Mouse (Mus musculus): ENCODE measurements around the gene Agtr2. TPM values are rescaled to one million over a fixed set of nuclear protein-coding genes. Genes with fewer than 3 reads are reported as not detected.
"Not testable (repeated sequence)": the region's sequence is repeated elsewhere in the genome, so short reads cannot be mapped to it uniquely, and the experiment has no call there.

Gene Agtr2
- polyA plus RNA-seq (2015; fragmentation: Nextera tagmentation; extraction: Ambion mirVana) = 140 and 146 TPM in 2 replicates

- H3K9ac ChIP-seq = no peak within 1 kb of the TSS
- peak within 1 kb of the TSS; percentile 40 for H3K4me2 ChIP-seq (replicated peaks)
- peak; percentile 67; the same call in 1 of the 2 replicates for ATAC-seq (ENCODE audit: low FRiP score, low read depth)
- no peaks in the 10 kb centered on the region for H3K27me3 ChIP-seq
- peak within 1 kb of the TSS; percentile 76 for H3K27ac ChIP-seq
- 38% methylated on average over 5 of the region's 5 CpGs for WGBS
- peaks cover 3% of the 10 kb centered on the region; the same call in 1 of the 2 replicates for H3K4me1 ChIP-seq
- H3K9me3 ChIP-seq = no peaks in the 10 kb centered on the region
- no peaks in the 10 kb centered on the region for H3K36me3 ChIP-seq
- H3K4me3 ChIP-seq = peak within 1 kb of the TSS; percentile 38
Observed at GRCm38 (mm10) chrX:21484414-21484813, at the start of gene Agtr2. Gene Agtr2 (plus strand): TSS chrX:21484544.

- Histone ChIP-seq H3K9ac (no peak overlapping the region), H3K27ac (no peak overlapping the region), H3K4me3 (no peak overlapping the region), H3K9me3 (no peaks in the 10 kb centered on the region), H3K36me3 (no peaks in the 10 kb centered on the region), H3K27me3 (no peaks in the 10 kb centered on the region), H3K4me2 (replicated peaks) (no peak overlapping the region), H3K4me1 (no peaks in the 10 kb centered on the region)
- ATAC-seq (ENCODE audit: low FRiP score, low read depth) = peak; percentile 32; the same call in 1 of the 2 replicates
- 21% methylated on average over 3 of the region's 3 CpGs for WGBS
Observed at GRCm38 (mm10) chrX:21452519-21452918, 31.8 kb upstream of the Agtr2 start.

GRCm38 (mm10) chrX:21488111-21488510 is 3.8 kb downstream of the Agtr2 start:
- Histone ChIP-seq H3K27me3 (no peaks in the 10 kb centered on the region), H3K27ac (no peak overlapping the region), H3K9ac (no peak overlapping the region), H3K4me3 (no peak overlapping the region), H3K36me3 (no peaks in the 10 kb centered on the region), H3K9me3 (no peaks in the 10 kb centered on the region), H3K4me2 (replicated peaks) (no peak overlapping the region), H3K4me1 (peaks cover 3% of the 10 kb centered on the region; the same call in 1 of the 2 replicates)
- WGBS = 36% methylated on average over 2 of the region's 2 CpGs
- ATAC-seq (ENCODE audit: low FRiP score, low read depth) = no peak

GRCm38 (mm10) chrX:21500242-21500641 is 15.9 kb downstream of the Agtr2 start:
- no peak overlapping the region for H3K27ac ChIP-seq
- H3K27me3 ChIP-seq = no peaks in the 10 kb centered on the region
- no peaks in the 10 kb centered on the region for H3K36me3 ChIP-seq
- ATAC-seq (ENCODE audit: low FRiP score, low read depth) = no peak
- 30% methylated on average over 2 of the region's 2 CpGs for WGBS
- no peaks in the 10 kb centered on the region for H3K4me1 ChIP-seq
- H3K9ac ChIP-seq = no peak overlapping the region
- H3K4me3 ChIP-seq = no peak overlapping the region
- H3K9me3 ChIP-seq = no peaks in the 10 kb centered on the region
- H3K4me2 ChIP-seq (replicated peaks) = no peak overlapping the region

DNA sequence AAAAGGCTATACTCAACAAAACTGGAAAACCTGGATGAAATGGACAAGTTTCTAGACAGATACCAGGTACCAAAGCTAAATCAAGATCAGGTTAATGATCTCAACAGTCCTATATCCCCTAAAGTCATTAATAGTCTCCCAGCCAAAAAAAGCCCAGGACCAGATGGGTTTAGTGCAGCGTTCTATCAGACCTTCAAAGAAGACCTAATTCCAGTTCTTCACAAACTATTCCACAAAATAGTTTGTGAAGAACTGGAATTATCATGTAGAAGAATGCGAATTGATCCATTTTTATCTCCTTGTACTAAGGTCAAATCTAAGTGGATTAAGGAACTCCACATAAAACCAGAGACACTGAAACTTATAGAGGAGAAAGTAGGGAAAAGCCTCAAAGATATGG is 23.0 kb downstream of the Agtr2 start:
- WGBS = 86% methylated on average over 2 of the region's 2 CpGs
- H3K9me3 ChIP-seq; H3K27ac ChIP-seq; H3K4me2 ChIP-seq (replicated peaks); H3K4me3 ChIP-seq; H3K36me3 ChIP-seq; H3K4me1 ChIP-seq; H3K9ac ChIP-seq; H3K27me3 ChIP-seq; ATAC-seq (ENCODE audit: low FRiP score, low read depth): not testable (repeated sequence)

DNA sequence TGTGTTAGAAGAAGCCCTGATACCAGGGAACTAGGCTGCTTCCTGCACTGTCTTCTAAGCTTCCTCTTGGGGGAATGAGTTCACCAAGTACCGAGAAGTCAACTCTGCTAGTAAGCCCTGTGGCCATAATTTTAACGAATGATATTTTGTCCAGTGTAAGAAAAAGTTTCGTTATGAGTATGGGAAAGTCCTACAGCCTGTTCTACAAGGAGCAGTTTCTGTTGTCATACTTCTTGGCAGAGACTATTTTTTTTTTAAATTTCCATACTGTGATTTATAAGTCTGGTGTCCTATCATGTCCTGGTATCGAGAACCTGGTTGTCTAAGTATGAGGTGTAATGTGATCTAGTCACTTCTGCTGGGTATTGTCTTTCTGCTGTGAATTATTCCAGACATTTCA is 38.2 kb downstream of the Agtr2 start:
- H3K27me3 ChIP-seq = no peaks in the 10 kb centered on the region
- 79% methylated on average over 4 of the region's 4 CpGs for WGBS
- no peaks in the 10 kb centered on the region for H3K4me1 ChIP-seq
- no peak overlapping the region for H3K4me3 ChIP-seq
- no peak overlapping the region for H3K27ac ChIP-seq
- no peak overlapping the region for H3K9ac ChIP-seq
- H3K4me2 ChIP-seq (replicated peaks) = no peak overlapping the region
- no peaks in the 10 kb centered on the region for H3K36me3 ChIP-seq
- no peaks in the 10 kb centered on the region for H3K9me3 ChIP-seq
- ATAC-seq (ENCODE audit: low FRiP score, low read depth) = no peak

Other genes starting within 250 kb of the Agtr2 start
- 0.66 and 0.90 TPM in 2 replicates for gene Slc6a14, start 230.4 kb downstream of the Agtr2 start, polyA plus RNA-seq (2015; fragmentation: Nextera tagmentation; extraction: Ambion mirVana)